Comparison of ENCODE assay signal across 17 mouse cellular contexts in genomic region chr4:83973162-83973561, GRCm38 (mm10).
"Had no signal": no experiment of that assay in that cellular context is flagged by ENCODE, and none has a peak within 500 bp of the region (broad histone marks: within the 10 kb centered on the region; RNA-seq: fewer than 3 reads in every experiment).

No protein-coding gene starts in this region.

- H3K4me2 ChIP-seq: liver, embryonic 13.5 days; midbrain, embryonic 13.5 days; neural tube, embryonic 12.5 days; neural tube, embryonic 15.5 days had no signal

- DNase-seq: kidney, adult 2 months; kidney, postnatal 25 days; layer of hippocampus, postnatal 36 days; liver, embryonic 13.5 days; lung, adult 2 months; retina, postnatal 1 day; right cerebral cortex, postnatal 25 days; spleen, adult 18-20 months; thymus, adult 18-20 months; thymus, postnatal 14 days; thymus, postnatal 4 days had no signal

- H3K36me3 ChIP-seq: liver, embryonic 13.5 days; midbrain, embryonic 13.5 days; neural tube, embryonic 12.5 days; neural tube, embryonic 15.5 days had no signal

- H3K27ac ChIP-seq: kidney, postnatal 0 days; left cerebral cortex, adult 2 months; liver, embryonic 13.5 days; midbrain, embryonic 13.5 days; neural tube, embryonic 12.5 days; neural tube, embryonic 15.5 days had no signal

- H3K27me3 ChIP-seq: liver, embryonic 13.5 days had no signal

- H3K4me1 ChIP-seq: liver, embryonic 13.5 days; midbrain, embryonic 13.5 days had no signal

- H3K9me3 ChIP-seq: liver, embryonic 13.5 days; midbrain, embryonic 13.5 days; neural tube, embryonic 12.5 days; neural tube, embryonic 15.5 days had no signal

- H3K9ac ChIP-seq: liver, embryonic 13.5 days; midbrain, embryonic 13.5 days; neural tube, embryonic 12.5 days; neural tube, embryonic 15.5 days had no signal

- H3K4me3 ChIP-seq: left cerebral cortex, adult 2 months; liver, embryonic 13.5 days; midbrain, embryonic 13.5 days; neural tube, embryonic 12.5 days; neural tube, embryonic 15.5 days had no signal

- ATAC-seq: midbrain, embryonic 13.5 days; midbrain, embryonic 16.5 days had no signal
